Mouse (Mus musculus): ENCODE measurements around the gene Elmsan1. TPM values are rescaled to one million over a fixed set of nuclear protein-coding genes. Genes with fewer than 3 reads are reported as not detected.
A peak's percentile ranks its signal among the peaks of the same experiment; 100 is the strongest.

Gene Elmsan1
- polyA plus RNA-seq, 1 experiment from 2014 or later = 9.4 TPM

DNA sequence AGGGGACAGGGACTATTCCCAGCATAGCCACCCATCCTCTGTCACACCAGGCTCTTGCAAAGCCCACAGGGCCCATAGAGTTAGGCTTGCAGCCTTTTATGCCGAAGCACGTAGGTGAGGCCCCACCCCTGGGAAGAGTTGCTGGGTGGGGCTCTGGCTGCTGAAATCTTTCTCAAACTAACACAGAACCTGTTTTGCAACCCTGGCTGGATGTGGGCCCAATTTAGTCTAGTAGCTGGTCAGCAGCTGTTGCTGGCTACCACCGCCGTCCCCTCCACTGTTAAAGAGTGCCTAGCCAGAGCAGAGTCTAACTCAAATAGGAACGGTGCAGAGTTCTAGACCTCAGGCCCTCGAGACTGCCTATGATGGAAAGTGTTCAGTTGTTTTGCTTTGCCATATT lies 43.8 kb downstream of the Elmsan1 start:
- WGBS = 46% methylated on average over 6 of the region's 6 CpGs
- Histone ChIP-seq H3K9me3 (replicated peaks; ENCODE audit: control insufficient read depth, low read length) (no peaks in the 10 kb centered on the region), H3K4me1 (ENCODE audit: control insufficient read depth, insufficient read depth, low read length) (peaks cover 69% of the 10 kb centered on the region), H3K4me2 (ENCODE audit: low read depth, low read length) (peak overlapping the region; percentile 58), H3K27ac (ENCODE audit: low read length) (peak overlapping the region; percentile 100), H3K4me3 (replicated peaks; ENCODE audit: low read length) (peak overlapping the region; percentile 45), H3K27me3 (ENCODE audit: control insufficient read depth, insufficient read depth, low read length) (no peaks in the 10 kb centered on the region), H3K9ac (ENCODE audit: low read length) (peak overlapping the region; percentile 82), H3K36me3 (ENCODE audit: control insufficient read depth, insufficient read depth, low read length) (peaks cover 20% of the 10 kb centered on the region)
- ATAC-seq (ENCODE audit: insufficient read depth, low FRiP score) = peak; percentile 71

DNA sequence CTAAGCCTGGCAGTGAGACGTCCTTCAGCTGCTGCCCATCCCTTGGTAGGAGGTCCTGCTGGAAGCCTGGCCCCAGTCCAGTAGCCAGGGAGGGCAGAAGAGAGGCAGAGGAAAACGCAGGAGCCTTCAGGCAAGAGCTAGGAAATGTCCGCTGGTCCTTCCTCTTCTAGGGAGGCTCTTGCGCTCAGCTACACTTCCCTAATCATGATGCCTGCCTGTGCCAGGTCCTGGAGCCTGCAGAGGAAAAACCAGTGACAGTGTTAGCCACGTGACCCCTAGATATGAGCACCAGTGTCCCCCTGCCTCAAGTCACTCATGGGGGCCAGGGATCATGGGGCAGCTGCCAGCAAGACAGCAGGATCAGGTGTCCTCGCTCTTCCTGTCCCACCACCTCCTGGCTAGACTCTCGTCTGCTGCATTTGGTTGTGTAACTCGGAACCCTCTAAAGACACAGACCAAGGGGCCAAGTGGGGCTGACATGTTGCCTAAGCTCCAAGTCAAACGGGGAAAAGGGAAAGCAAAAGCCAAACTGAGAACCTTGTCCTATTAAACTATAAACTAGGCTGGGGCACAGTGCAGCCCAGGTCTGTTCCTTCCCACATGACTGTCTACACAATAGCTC lies 44.4 kb downstream of the Elmsan1 start:
- peak; percentile 5; the same call in 1 of the 2 replicates for ATAC-seq (ENCODE audit: insufficient read depth, low FRiP score)
- H3K4me3 ChIP-seq (replicated peaks; ENCODE audit: low read length) = peak overlapping the region; percentile 12
- WGBS = 53% methylated on average over 9 of the region's 9 CpGs
- H3K36me3 ChIP-seq (ENCODE audit: control insufficient read depth, insufficient read depth, low read length) = peaks cover 20% of the 10 kb centered on the region
- peaks cover 64% of the 10 kb centered on the region for H3K4me1 ChIP-seq (ENCODE audit: control insufficient read depth, insufficient read depth, low read length)
- peak overlapping the region; percentile 100 for H3K27ac ChIP-seq (ENCODE audit: low read length)
- H3K9me3 ChIP-seq (replicated peaks; ENCODE audit: control insufficient read depth, low read length) = no peaks in the 10 kb centered on the region
- peak overlapping the region; percentile 61 for H3K9ac ChIP-seq (ENCODE audit: low read length)
- no peaks in the 10 kb centered on the region for H3K27me3 ChIP-seq (ENCODE audit: control insufficient read depth, insufficient read depth, low read length)
- peak overlapping the region; percentile 58 for H3K4me2 ChIP-seq (ENCODE audit: low read depth, low read length)

DNA sequence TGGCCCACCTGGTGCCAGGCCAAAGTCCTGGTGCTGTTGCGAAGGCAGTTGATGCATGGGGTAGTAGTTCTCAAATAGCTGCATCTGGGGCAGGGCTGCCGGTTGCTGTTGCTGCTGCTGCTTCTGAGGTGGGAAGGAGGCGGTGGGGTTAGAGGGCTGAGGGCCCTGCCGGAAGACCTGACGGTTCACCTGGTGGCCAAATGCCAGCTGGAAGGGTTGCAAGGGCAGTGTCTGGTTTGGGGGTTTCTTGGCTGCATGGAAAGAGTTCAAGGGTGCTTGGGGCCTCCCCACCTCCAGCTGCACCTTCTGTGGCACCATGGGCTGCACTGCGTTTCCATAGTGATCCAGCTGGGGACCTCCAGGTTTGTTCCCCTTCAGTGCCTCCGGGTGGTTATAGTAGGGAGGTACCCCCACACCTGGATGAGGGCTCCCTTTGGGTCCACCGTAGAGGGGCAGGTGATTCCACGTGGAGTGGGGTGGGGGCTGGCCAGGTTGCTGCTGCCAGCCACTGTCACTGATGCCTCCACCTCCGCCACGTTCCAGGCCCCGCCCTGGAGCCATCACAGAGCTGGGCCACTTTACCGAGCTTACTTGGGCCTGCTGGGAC lies 45.3 kb downstream of the Elmsan1 start:
- peak overlapping the region; percentile 100 for H3K27ac ChIP-seq (ENCODE audit: low read length)
- peaks cover 20% of the 10 kb centered on the region for H3K36me3 ChIP-seq (ENCODE audit: control insufficient read depth, insufficient read depth, low read length)
- no peaks in the 10 kb centered on the region for H3K27me3 ChIP-seq (ENCODE audit: control insufficient read depth, insufficient read depth, low read length)
- no peak for ATAC-seq (ENCODE audit: insufficient read depth, low FRiP score)
- WGBS = 84% methylated on average over 13 of the region's 13 CpGs
- no peaks in the 10 kb centered on the region for H3K9me3 ChIP-seq (replicated peaks; ENCODE audit: control insufficient read depth, low read length)
- no peak overlapping the region for H3K4me3 ChIP-seq (replicated peaks; ENCODE audit: low read length)
- H3K4me1 ChIP-seq (ENCODE audit: control insufficient read depth, insufficient read depth, low read length) = peaks cover 55% of the 10 kb centered on the region
- no peak overlapping the region for H3K4me2 ChIP-seq (ENCODE audit: low read depth, low read length)
- H3K9ac ChIP-seq (ENCODE audit: low read length) = 0 out of 2 replicates have a peak overlapping the region, but pooled peaks have one; percentile 61

DNA sequence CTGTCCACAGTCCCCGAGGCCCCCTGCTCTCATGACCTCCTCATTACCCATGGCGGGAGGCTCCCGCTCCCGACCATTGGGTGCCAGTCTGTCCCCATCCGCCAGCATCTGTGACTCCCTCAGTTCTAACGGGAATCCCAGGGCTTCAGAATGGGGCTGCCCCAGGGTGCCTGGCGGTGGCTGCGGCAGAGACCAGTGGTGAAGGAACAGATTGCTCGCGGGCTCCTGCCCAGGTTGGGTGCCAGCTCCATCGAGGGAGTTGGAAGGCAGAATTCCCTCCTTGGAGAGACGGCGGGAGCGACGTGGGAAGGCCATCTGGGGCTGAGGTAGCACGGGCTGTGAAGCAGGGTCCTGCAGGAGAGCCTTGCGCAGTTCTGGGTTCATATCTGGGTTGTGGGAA lies 45.8 kb downstream of the Elmsan1 start:
- H3K27me3 ChIP-seq (ENCODE audit: control insufficient read depth, insufficient read depth, low read length) = no peaks in the 10 kb centered on the region
- H3K9ac ChIP-seq (ENCODE audit: low read length) = no peak overlapping the region
- no peak overlapping the region for H3K4me3 ChIP-seq (replicated peaks; ENCODE audit: low read length)
- no peak overlapping the region for H3K27ac ChIP-seq (ENCODE audit: low read length)
- H3K36me3 ChIP-seq (ENCODE audit: control insufficient read depth, insufficient read depth, low read length) = peaks cover 20% of the 10 kb centered on the region
- peaks cover 49% of the 10 kb centered on the region for H3K4me1 ChIP-seq (ENCODE audit: control insufficient read depth, insufficient read depth, low read length)
- no peaks in the 10 kb centered on the region for H3K9me3 ChIP-seq (replicated peaks; ENCODE audit: control insufficient read depth, low read length)
- 90% methylated on average over 17 of the region's 17 CpGs for WGBS
- no peak overlapping the region for H3K4me2 ChIP-seq (ENCODE audit: low read depth, low read length)
- no peak for ATAC-seq (ENCODE audit: insufficient read depth, low FRiP score)

- Histone ChIP-seq H3K4me1 (ENCODE audit: control insufficient read depth, insufficient read depth, low read length) (peaks cover 43% of the 10 kb centered on the region), H3K4me3 (replicated peaks; ENCODE audit: low read length) (no peak overlapping the region), H3K4me2 (ENCODE audit: low read depth, low read length) (no peak overlapping the region), H3K9ac (ENCODE audit: low read length) (no peak overlapping the region), H3K9me3 (replicated peaks; ENCODE audit: control insufficient read depth, low read length) (no peaks in the 10 kb centered on the region), H3K36me3 (ENCODE audit: control insufficient read depth, insufficient read depth, low read length) (peaks cover 20% of the 10 kb centered on the region), H3K27ac (ENCODE audit: low read length) (no peak overlapping the region), H3K27me3 (ENCODE audit: control insufficient read depth, insufficient read depth, low read length) (no peaks in the 10 kb centered on the region)
- WGBS = 90% methylated on average over 3 of the region's 3 CpGs
- no peak for ATAC-seq (ENCODE audit: insufficient read depth, low FRiP score)
Observed at GRCm38 (mm10) chr12:84172216-84172615, 46.5 kb downstream of the Elmsan1 start.

GRCm38 (mm10) chr12:84170610-84171009 lies 48.1 kb downstream of the Elmsan1 start:
- no peak for ATAC-seq (ENCODE audit: insufficient read depth, low FRiP score)
- Histone ChIP-seq H3K27ac (ENCODE audit: low read length) (no peak overlapping the region), H3K9ac (ENCODE audit: low read length) (no peak overlapping the region), H3K27me3 (ENCODE audit: control insufficient read depth, insufficient read depth, low read length) (no peaks in the 10 kb centered on the region), H3K4me1 (ENCODE audit: control insufficient read depth, insufficient read depth, low read length) (peaks cover 34% of the 10 kb centered on the region), H3K4me3 (replicated peaks; ENCODE audit: low read length) (no peak overlapping the region), H3K4me2 (ENCODE audit: low read depth, low read length) (no peak overlapping the region), H3K36me3 (ENCODE audit: control insufficient read depth, insufficient read depth, low read length) (peaks cover 20% of the 10 kb centered on the region), H3K9me3 (replicated peaks; ENCODE audit: control insufficient read depth, low read length) (no peaks in the 10 kb centered on the region)
- WGBS = 87% methylated on average over 10 of the region's 10 CpGs

DNA sequence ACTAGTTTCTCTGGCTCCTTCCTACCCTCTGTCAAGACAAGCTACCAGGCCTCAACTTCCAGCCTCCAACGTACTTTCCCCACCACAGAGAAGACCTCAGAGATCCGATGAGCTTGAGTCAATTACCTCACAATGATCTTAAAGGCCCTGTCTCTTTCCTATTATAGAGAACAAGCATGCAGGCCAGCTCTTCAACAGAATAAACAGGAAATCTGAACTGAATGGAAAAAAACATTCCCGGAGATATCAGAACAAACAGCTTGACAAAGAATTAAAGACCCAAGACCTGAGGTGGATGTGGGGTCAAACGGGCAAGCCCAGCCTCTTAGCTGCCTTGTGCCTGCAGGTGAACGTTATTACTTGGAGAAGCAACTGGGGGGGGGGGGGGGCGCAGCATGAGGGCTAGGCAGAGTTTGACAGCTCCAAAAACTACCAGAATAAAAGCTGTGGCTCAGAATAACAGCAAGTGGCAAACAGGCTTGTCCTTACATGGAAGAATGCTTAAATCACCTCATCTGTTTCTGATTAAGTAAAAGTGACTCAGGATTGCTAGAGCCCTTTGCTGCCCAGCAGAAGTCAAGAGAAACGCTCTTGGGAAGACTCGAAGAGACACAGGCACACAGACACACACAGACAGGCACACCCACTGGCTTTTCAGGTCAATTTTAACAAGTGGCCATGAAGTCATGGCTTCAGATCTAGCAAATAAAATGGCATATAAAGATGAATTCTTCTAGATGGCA lies 52.9 kb downstream of the Elmsan1 start:
- H3K36me3 ChIP-seq (ENCODE audit: control insufficient read depth, insufficient read depth, low read length) = no peaks in the 10 kb centered on the region; the same call in 1 of the 2 replicates
- no peaks in the 10 kb centered on the region for H3K27me3 ChIP-seq (ENCODE audit: control insufficient read depth, insufficient read depth, low read length)
- no peak overlapping the region for H3K27ac ChIP-seq (ENCODE audit: low read length)
- no peak overlapping the region for H3K9ac ChIP-seq (ENCODE audit: low read length)
- H3K4me2 ChIP-seq (ENCODE audit: low read depth, low read length) = no peak overlapping the region
- ATAC-seq (ENCODE audit: insufficient read depth, low FRiP score) = no peak
- no peaks in the 10 kb centered on the region for H3K9me3 ChIP-seq (replicated peaks; ENCODE audit: control insufficient read depth, low read length)
- WGBS = 37% methylated on average over 8 of the region's 8 CpGs
- peaks cover 7% of the 10 kb centered on the region; the same call in 1 of the 2 replicates for H3K4me1 ChIP-seq (ENCODE audit: control insufficient read depth, insufficient read depth, low read length)
- H3K4me3 ChIP-seq (replicated peaks; ENCODE audit: low read length) = no peak overlapping the region

DNA sequence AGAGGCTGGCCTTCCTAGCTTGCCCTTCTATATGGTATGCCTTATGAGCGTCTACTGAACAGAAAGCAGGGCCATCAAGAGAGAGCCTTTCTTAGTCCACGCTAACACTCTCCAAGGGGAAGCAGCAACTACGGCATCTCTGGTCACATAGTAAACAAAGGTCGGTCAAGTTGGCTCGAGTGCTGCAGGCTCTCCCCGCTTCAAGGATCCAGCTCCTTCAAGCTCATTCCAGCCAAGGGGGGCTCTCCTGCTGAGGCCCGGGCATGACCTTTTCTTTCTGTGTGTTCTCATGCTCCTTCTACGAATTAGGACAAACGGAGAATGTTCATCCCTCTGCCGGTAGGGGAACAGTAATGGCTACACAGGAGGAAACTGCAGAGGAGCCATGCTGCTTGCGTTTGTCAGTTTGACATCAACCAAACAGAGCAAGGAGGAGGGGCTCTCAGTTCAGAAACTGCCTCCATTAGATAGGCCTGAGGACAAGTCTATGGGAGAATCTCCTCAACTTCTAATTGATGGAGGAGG lies 55.0 kb downstream of the Elmsan1 start:
- H3K4me2 ChIP-seq (ENCODE audit: low read depth, low read length) = no peak overlapping the region
- WGBS = 75% methylated on average over 11 of the region's 11 CpGs
- H3K27me3 ChIP-seq (ENCODE audit: control insufficient read depth, insufficient read depth, low read length) = no peaks in the 10 kb centered on the region
- H3K36me3 ChIP-seq (ENCODE audit: control insufficient read depth, insufficient read depth, low read length) = peaks cover 8% of the 10 kb centered on the region
- peaks cover 7% of the 10 kb centered on the region; the same call in 1 of the 2 replicates for H3K4me1 ChIP-seq (ENCODE audit: control insufficient read depth, insufficient read depth, low read length)
- no peak overlapping the region for H3K27ac ChIP-seq (ENCODE audit: low read length)
- H3K9ac ChIP-seq (ENCODE audit: low read length) = no peak overlapping the region
- H3K9me3 ChIP-seq (replicated peaks; ENCODE audit: control insufficient read depth, low read length) = no peaks in the 10 kb centered on the region
- no peak overlapping the region for H3K4me3 ChIP-seq (replicated peaks; ENCODE audit: low read length)
- ATAC-seq (ENCODE audit: insufficient read depth, low FRiP score) = no peak

- H3K27ac ChIP-seq (ENCODE audit: low read length) = no peak overlapping the region
- H3K27me3 ChIP-seq (ENCODE audit: control insufficient read depth, insufficient read depth, low read length) = no peaks in the 10 kb centered on the region
- no peak overlapping the region for H3K9ac ChIP-seq (ENCODE audit: low read length)
- no peak for ATAC-seq (ENCODE audit: insufficient read depth, low FRiP score)
- peaks cover 9% of the 10 kb centered on the region for H3K36me3 ChIP-seq (ENCODE audit: control insufficient read depth, insufficient read depth, low read length)
- H3K4me2 ChIP-seq (ENCODE audit: low read depth, low read length) = no peak overlapping the region
- H3K4me1 ChIP-seq (ENCODE audit: control insufficient read depth, insufficient read depth, low read length) = peaks cover 7% of the 10 kb centered on the region; the same call in 1 of the 2 replicates
- 80% methylated on average over 9 of the region's 9 CpGs for WGBS
- H3K9me3 ChIP-seq (replicated peaks; ENCODE audit: control insufficient read depth, low read length) = no peaks in the 10 kb centered on the region
- no peak overlapping the region for H3K4me3 ChIP-seq (replicated peaks; ENCODE audit: low read length)
Observed at GRCm38 (mm10) chr12:84163133-84163532, 55.5 kb downstream of the Elmsan1 start.

Data from stomach, embryonic 16.5 days (tissue).